Mouse (Mus musculus): Measurements from ENCODE around the gene Trpc7. TPM values are rescaled to one million over a fixed set of nuclear protein-coding genes. Genes with fewer than 3 reads are reported as not detected.

The Trpc7 gene
- total RNA-seq, 2 experiments from 2014 or later, result 0.10 to 0.12 TPM

- intact Hi-C loops (cut with DNase I), result no loop called here
- no peak for DNase-seq
Measured at GRCm38 (mm10) chr13:56794441-56794840, 101.4 kb downstream of the Trpc7 start.

GRCm38 (mm10) chr13:56792844-56793243, 102.9 kb downstream of the Trpc7 start:
- no peak for DNase-seq
- intact Hi-C loops (cut with DNase I), result no loop called here

- no peak for DNase-seq
- intact Hi-C loops (cut with DNase I), result no loop called here
Measured at GRCm38 (mm10) chr13:56790683-56791082, 105.1 kb downstream of the Trpc7 start.

GRCm38 (mm10) chr13:56782621-56783020, 113.2 kb downstream of the Trpc7 start:
- DNase-seq, result no peak
- intact Hi-C loops (cut with DNase I), result no loop called here

GRCm38 (mm10) chr13:56781697-56782096, 114.1 kb downstream of the Trpc7 start:
- intact Hi-C loops (cut with DNase I), result no loop called here
- DNase-seq, result no peak

- intact Hi-C loops (cut with DNase I), result no loop called here
- no peak for DNase-seq
Measured at GRCm38 (mm10) chr13:56780746-56781469, 114.9 kb downstream of the Trpc7 start.

- no peak for DNase-seq
- intact Hi-C loops (cut with DNase I), result no loop called here
Measured at GRCm38 (mm10) chr13:56774304-56774703, 121.5 kb downstream of the Trpc7 start.

- intact Hi-C loops (cut with DNase I), result no loop called here
- no peak for DNase-seq
Measured at GRCm38 (mm10) chr13:56773262-56773870, 122.4 kb downstream of the Trpc7 start.

- DNase-seq, result no peak
- intact Hi-C loops (cut with DNase I), result no loop called here
Measured at GRCm38 (mm10) chr13:56772592-56772991, 123.2 kb downstream of the Trpc7 start.

GRCm38 (mm10) chr13:56770786-56771185, 125.0 kb downstream of the Trpc7 start:
- DNase-seq, result no peak
- intact Hi-C loops (cut with DNase I), result no loop called here

- intact Hi-C loops (cut with DNase I), result no loop called here
- DNase-seq, result no peak
Measured at GRCm38 (mm10) chr13:56770136-56770578, 125.6 kb downstream of the Trpc7 start.

GRCm38 (mm10) chr13:56769431-56769830, 126.4 kb downstream of the Trpc7 start:
- DNase-seq, result no peak
- intact Hi-C loops (cut with DNase I), result no loop called here

GRCm38 (mm10) chr13:56766211-56766610, 129.6 kb downstream of the Trpc7 start:
- no peak for DNase-seq
- intact Hi-C loops (cut with DNase I), result no loop called here

- intact Hi-C loops (cut with DNase I), result no loop called here
- DNase-seq, result no peak
Measured at GRCm38 (mm10) chr13:56765284-56766032, 130.3 kb downstream of the Trpc7 start.

- no peak for DNase-seq
- intact Hi-C loops (cut with DNase I), result no loop called here
Measured at GRCm38 (mm10) chr13:56762446-56763229, 133.2 kb downstream of the Trpc7 start.

- intact Hi-C loops (cut with DNase I), result loop anchor here (1.0 to 2.0 kb wide), 2 partner anchors 204 to 283 kb away; no protein-coding TSS in a partner anchor
- peak; percentile 71 to 86 for DNase-seq
Measured at GRCm38 (mm10) chr13:56758492-56758891, 137.3 kb downstream of the Trpc7 start.

GRCm38 (mm10) chr13:56757201-56757600, 138.6 kb downstream of the Trpc7 start:
- DNase-seq, result no peak
- intact Hi-C loops (cut with DNase I), result no loop called here

GRCm38 (mm10) chr13:56755871-56756270, 139.9 kb downstream of the Trpc7 start:
- intact Hi-C loops (cut with DNase I), result no loop called here
- peak; percentile 79 to 80 for DNase-seq

- no peak for DNase-seq
- intact Hi-C loops (cut with DNase I), result no loop called here
Measured at GRCm38 (mm10) chr13:56753192-56753951, 142.4 kb downstream of the Trpc7 start, which contains the start of gene Gm45623. Gm45623 (minus strand) TSS chr13:56753827.

Data from heart, postnatal 10 days (tissue).